Mouse (Mus musculus) gastrocnemius, adult 2 months (tissue): ENCODE results near the gene Gm10840. TPM values are rescaled to one million over a fixed set of nuclear protein-coding genes. Genes with fewer than 3 reads are reported as not detected.
"Not testable (repeated sequence)": the region's sequence is repeated elsewhere in the genome, so short reads cannot be mapped to it uniquely, and the experiment has no call there.

ENCODE experiments used
- DNase-seq: peaks from one replicate; pipeline ENCODE4 v3.0.0; 2022
- H3K27ac ChIP-seq: fragments of 200-600 bp; 2 replicates; pipeline ENCODE4 v1.8.1; 2022; ENCODE audit warnings: mild to moderate bottlenecking
- H3K4me3 ChIP-seq: fragments of 200-600 bp; 2 replicates; pipeline ENCODE4 v1.8.1; 2022; ENCODE audit warnings: mild to moderate bottlenecking, moderate library complexity
- CTCF ChIP-seq: fragments of 200-600 bp; IDR thresholded peaks from 2 replicates; pipeline ENCODE4 v1.8.1; 2022; ENCODE audit warnings: antibody characterized with exemption, mild to moderate bottlenecking, moderate library complexity
- intact Hi-C: fragments of 180-260 bp; cut with DNase I; formaldehyde crosslinking; loops from one replicate; pipeline ENCODE4 v1.15.1; 2025
- long read RNA-seq, 2 experiments: library from polyadenylated mRNA; stranded (forward); transcript quantifications; one replicate each; pipeline ENCODE4 v2.0.0; 2021
- total RNA-seq, 2 experiments: library from RNA; stranded (reverse); gene quantifications; 2 replicates each; pipeline ENCODE4 v1.2.3; 2021

The Gm10840 gene
- not detected for total RNA-seq
- long read RNA-seq, experiment 1: 0 reads
- long read RNA-seq, experiment 2: 0 reads

GRCm38 (mm10) chr11:106160841-106161721 is at the start of gene Gm10840, which contains the start of gene Limd2:
TSS of gene Gm10840 (plus strand) at chr11:106160850.
TSS of gene Limd2 (minus strand) at chr11:106160860.
- DNase-seq: peak; percentile 48
- Histone ChIP-seq H3K4me3 (peak within 1 kb of the TSS; percentile 92), H3K27ac (peak within 1 kb of the TSS; percentile 85)
- intact Hi-C loops: loop anchor here (2.0 kb wide), 1 partner anchor 32 kb away; no protein-coding TSS in a partner anchor
- no peak for TF ChIP-seq CTCF

- intact Hi-C loops: no loop called here
- no peak overlapping the region for H3K27ac ChIP-seq
These were observed 49.0 kb upstream of the Gm10840 start for GRCm38 (mm10) chr11:106111688-106112087.

GRCm38 (mm10) chr11:106122221-106122620 is 38.4 kb upstream of the Gm10840 start:
- Histone ChIP-seq H3K27ac (peak overlapping the region; percentile 40), H3K4me3 (no peak overlapping the region)
- TF ChIP-seq CTCF: no peak
- DNase-seq: no peak
- intact Hi-C loops: no loop called here

More at GRCm38 (mm10) chr11:106111688-106112087, 49.0 kb upstream of the Gm10840 start:
- H3K4me3 ChIP-seq: no peak overlapping the region
- TF ChIP-seq CTCF: no peak
- DNase-seq: no peak

- TF ChIP-seq CTCF: no peak
- DNase-seq: no peak
These were observed 37.9 kb upstream of the Gm10840 start for GRCm38 (mm10) chr11:106122736-106123135.

GRCm38 (mm10) chr11:106124784-106125183 is 35.9 kb upstream of the Gm10840 start:
- H3K4me3 ChIP-seq: no peak overlapping the region
- no peak for TF ChIP-seq CTCF
- DNase-seq: no peak
- intact Hi-C loops: no loop called here
- no peak overlapping the region for H3K27ac ChIP-seq

More at GRCm38 (mm10) chr11:106122736-106123135, 37.9 kb upstream of the Gm10840 start:
- Histone ChIP-seq H3K27ac (peak overlapping the region; percentile 40), H3K4me3 (no peak overlapping the region)
- intact Hi-C loops: no loop called here

- H3K27ac ChIP-seq: no peak overlapping the region
- DNase-seq: no peak
- H3K4me3 ChIP-seq: no peak overlapping the region
- no peak for TF ChIP-seq CTCF
- intact Hi-C loops: no loop called here
These were observed 34.8 kb upstream of the Gm10840 start for GRCm38 (mm10) chr11:106125827-106126226.

- intact Hi-C loops, H3K27ac ChIP-seq, H3K4me3 ChIP-seq, DNase-seq: not testable (repeated sequence)
These were observed 33.8 kb upstream of the Gm10840 start for GRCm38 (mm10) chr11:106126727-106127373.

- no peak for TF ChIP-seq CTCF
- H3K27ac ChIP-seq: no peak overlapping the region
- H3K4me3 ChIP-seq: no peak overlapping the region
- intact Hi-C loops: no loop called here
- no peak for DNase-seq
These were observed 31.2 kb upstream of the Gm10840 start for GRCm38 (mm10) chr11:106129477-106129876.

- TF ChIP-seq CTCF: no peak
- intact Hi-C loops: no loop called here
- DNase-seq: no peak
- Histone ChIP-seq H3K4me3 (no peak overlapping the region), H3K27ac (no peak overlapping the region)
These were observed 28.1 kb upstream of the Gm10840 start for GRCm38 (mm10) chr11:106132516-106132915.

- H3K4me3 ChIP-seq: peak overlapping the region; percentile 68
- intact Hi-C loops: no loop called here
- peak; percentile 82 for DNase-seq
- H3K27ac ChIP-seq: peak overlapping the region; percentile 85
- TF ChIP-seq CTCF: peak; percentile 30; the same call in 1 of the 2 replicates
These were observed 25.8 kb upstream of the Gm10840 start for GRCm38 (mm10) chr11:106134580-106135528.

- TF ChIP-seq CTCF: no peak
- intact Hi-C loops: loop anchor here (10.0 kb wide), 1 partner anchor 244 kb away; no protein-coding TSS in a partner anchor
- Histone ChIP-seq H3K4me3 (no peak overlapping the region), H3K27ac (no peak overlapping the region)
- no peak for DNase-seq
These were observed 9.4 kb upstream of the Gm10840 start for GRCm38 (mm10) chr11:106151219-106151618.

GRCm38 (mm10) chr11:106152132-106152531 is 8.5 kb upstream of the Gm10840 start:
- Histone ChIP-seq H3K4me3 (no peak overlapping the region), H3K27ac (no peak overlapping the region)
- intact Hi-C loops: loop anchor here (10.0 kb wide), 1 partner anchor 243 kb away; no protein-coding TSS in a partner anchor
- DNase-seq: no peak
- TF ChIP-seq CTCF: no peak
